In genomic region chr10:115097163-115097562, GRCm38 (mm10) we compare ENCODE assay signal across 8 mouse cellular contexts.
A peak's percentile ranks its signal among the peaks of the same experiment; 100 is the strongest.
DNase-seq lines count a peak whose midpoint lies in the region; ATAC-seq and TF ChIP-seq lines count a peak whose summit lies in the region.

No protein-coding gene starts in this region.

- WGBS in liver, embryonic 12.5 days (ENCODE audit: insufficient replicate concordance): 17% methylated on average over 5 of the region's 5 CpGs
- WGBS in kidney, adult 2 months: 6% methylated on average over 5 of the region's 5 CpGs
- WGBS in midbrain, embryonic 16.5 days: 14% methylated on average over 5 of the region's 5 CpGs

- TF ChIP-seq CTCF in kidney, adult 2 months (conservative IDR thresholded peaks at IDR 0.05; ENCODE audit: insufficient read depth, insufficient read length, low read depth, low read length): peak; percentile 62

- no peak overlapping the region for H3K9ac ChIP-seq in liver, embryonic 12.5 days
- H3K9ac ChIP-seq in midbrain, embryonic 16.5 days (ENCODE audit: low read depth, low read length): no peak overlapping the region

- H3K27ac ChIP-seq in liver, embryonic 12.5 days: no peak overlapping the region
- H3K27ac ChIP-seq in kidney, adult 2 months (ENCODE audit: insufficient read depth, low read depth, low read length): no peak overlapping the region
- no peak overlapping the region for H3K27ac ChIP-seq in midbrain, embryonic 16.5 days (ENCODE audit: low read length)

- H3K27me3 ChIP-seq in liver, embryonic 12.5 days (replicated peaks): no peaks in the 10 kb centered on the region
- H3K27me3 ChIP-seq in kidney, adult 2 months (replicated peaks; ENCODE audit: control insufficient read depth, insufficient read depth, low read length): no peaks in the 10 kb centered on the region
- H3K27me3 ChIP-seq in midbrain, embryonic 16.5 days (ENCODE audit: control insufficient read depth, insufficient read depth, low read depth, low read length): no peaks in the 10 kb centered on the region

- TF ChIP-seq POLR2A in kidney, adult 2 months (IDR thresholded peaks at IDR 0.05; ENCODE audit: low read depth, low read length): no peak

- H3K9me3 ChIP-seq in liver, embryonic 12.5 days (replicated peaks): no peaks in the 10 kb centered on the region
- H3K9me3 ChIP-seq in midbrain, embryonic 16.5 days (replicated peaks; ENCODE audit: control insufficient read depth, low read length, poor library complexity, severe bottlenecking): peaks cover 5% of the 10 kb centered on the region

- no peak overlapping the region for H3K4me2 ChIP-seq in liver, embryonic 12.5 days
- no peak overlapping the region for H3K4me2 ChIP-seq in midbrain, embryonic 16.5 days (ENCODE audit: low read length)

- ATAC-seq in liver, embryonic 12.5 days: no peak
- ATAC-seq in frontal cortex, adult (ENCODE audit: low TSS enrichment): peak; percentile 88
- ATAC-seq in midbrain, embryonic 16.5 days: peak; percentile 91
- no peak for ATAC-seq in erythroblast, adult 5-6 weeks (replicated peaks; ENCODE audit: low FRiP score, poor library complexity, severe bottlenecking)

- no peaks in the 10 kb centered on the region for H3K36me3 ChIP-seq in liver, embryonic 12.5 days
- no peaks in the 10 kb centered on the region for H3K36me3 ChIP-seq in kidney, adult 2 months (ENCODE audit: control insufficient read depth, insufficient read depth, low read length)
- no peaks in the 10 kb centered on the region for H3K36me3 ChIP-seq in midbrain, embryonic 16.5 days (ENCODE audit: control insufficient read depth, insufficient read depth, low read length)

- peak; percentile 7 for DNase-seq in liver
- peak; percentile 75 for DNase-seq in cerebellum, adult 11-12 months
- DNase-seq in kidney, adult 2 months: peak; percentile 47
- DNase-seq in left cerebral cortex, postnatal 25 days (ENCODE audit: low spot score in 2 of 2): peak; percentile 77 to 86

- intact Hi-C loops in left cerebral cortex, postnatal 25 days (cut with DNase I): loop anchor here (5.0 kb wide), 2 partner anchors 295 to 1990 kb away; partner anchors contain the start of gene Trhde

- no peaks in the 10 kb centered on the region for H3K4me1 ChIP-seq in liver, embryonic 12.5 days
- no peaks in the 10 kb centered on the region for H3K4me1 ChIP-seq in kidney, adult 2 months (ENCODE audit: control insufficient read depth, insufficient read depth, low read length)
- H3K4me1 ChIP-seq in midbrain, embryonic 16.5 days (ENCODE audit: control insufficient read depth, insufficient read depth, low read length): no peaks in the 10 kb centered on the region

- no peak overlapping the region for H3K4me3 ChIP-seq in liver, embryonic 12.5 days
- no peak overlapping the region for H3K4me3 ChIP-seq in kidney, adult 2 months (ENCODE audit: insufficient read depth, low read depth, low read length)
- H3K4me3 ChIP-seq in midbrain, embryonic 16.5 days (ENCODE audit: low read depth, low read length): no peak overlapping the region

Comparison
In these comparisons a context has a peak if more than half of its experiments do, and no peak if none do; other contexts are left out.
1. DNase-seq: peak in every context shown above with its lines; median percentile 82 in left cerebral cortex, postnatal 25 days; 75 in cerebellum, adult 11-12 months; 47 in kidney, adult 2 months; 7 in liver.
2. ATAC-seq: peak in frontal cortex, adult (single experiment) and midbrain, embryonic 16.5 days (single experiment); none in liver, embryonic 12.5 days (single experiment) and erythroblast, adult 5-6 weeks (single experiment).